Mouse (Mus musculus): ENCODE measurements at regions not wholly inside any gene's neighbourhood (a gene's known extent, or its start where the extent isn't known, plus 50 kb on each side); places are given as distances from the start of the nearest gene placed in this dataset.

GRCm38 (mm10) chr10:120666202-120666860, 190.1 kb upstream of the Hmga2 start:
- no peak for DNase-seq (ENCODE audit: low read depth, low spot score)

- DNase-seq (ENCODE audit: low read depth, low spot score): no peak
Measured at GRCm38 (mm10) chr10:120665670-120666069, 189.4 kb upstream of the Hmga2 start.

DNA sequence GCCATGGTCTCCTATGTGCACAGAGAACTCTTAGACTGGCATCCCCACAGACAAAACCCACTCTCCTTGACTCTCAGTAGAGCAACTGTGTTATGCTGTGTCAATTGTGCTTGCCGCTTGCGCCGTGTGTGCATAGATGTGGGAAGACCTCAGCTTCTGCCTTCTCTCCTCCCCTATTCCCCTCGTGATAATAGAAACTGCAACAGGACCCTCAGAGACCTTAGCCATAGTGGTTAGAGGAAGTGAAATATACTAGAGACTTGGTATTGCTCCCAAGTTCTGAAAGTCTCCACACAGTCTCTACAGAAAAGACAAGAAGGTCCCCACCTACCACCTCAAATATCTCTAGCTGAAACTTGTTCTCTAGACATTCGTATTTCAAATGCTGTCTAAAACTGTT, 188.2 kb upstream of the Hmga2 start:
- DNase-seq (ENCODE audit: low read depth, low spot score): no peak

DNA sequence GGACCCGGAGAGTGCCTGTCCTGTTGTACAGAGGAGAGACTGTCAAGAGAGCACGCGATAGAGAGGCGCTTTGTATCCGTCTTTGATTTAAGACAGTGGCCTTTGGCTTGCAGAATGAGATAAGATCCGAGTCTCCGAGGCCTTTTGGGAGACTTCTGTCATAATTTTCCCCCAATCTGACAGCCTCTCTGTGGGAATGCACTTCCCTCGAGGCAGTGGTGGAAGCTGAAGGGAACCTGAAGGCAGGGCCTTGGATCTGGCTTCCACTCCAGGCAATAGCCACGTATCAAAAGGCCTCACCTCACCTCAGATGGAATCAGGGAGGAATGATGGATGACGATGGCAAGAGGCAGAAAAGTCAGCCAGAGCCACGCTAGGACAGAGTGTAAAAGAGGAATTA, 187.1 kb upstream of the Hmga2 start:
- peak; percentile 63 for DNase-seq (ENCODE audit: low read depth, low spot score)

DNA sequence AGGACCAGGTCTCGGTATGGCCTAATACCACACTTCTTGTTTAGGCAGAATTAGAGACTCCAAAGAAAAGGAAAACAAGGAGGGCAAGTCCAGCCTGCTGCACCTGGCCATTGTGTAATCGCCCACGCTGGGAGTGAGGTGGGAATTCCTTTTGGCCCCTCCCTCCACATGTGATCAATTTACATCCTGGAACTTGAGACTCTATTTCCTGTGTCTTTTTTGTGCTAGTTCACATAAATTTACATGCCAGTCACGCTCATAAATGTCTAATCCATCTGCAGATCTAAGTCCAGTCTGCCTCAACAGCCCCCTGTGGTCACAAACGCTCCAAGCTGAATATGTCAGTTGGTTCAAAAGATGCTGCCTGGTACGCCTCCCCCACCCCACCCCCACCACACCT, 184.2 kb upstream of the Hmga2 start:
- peak; percentile 67 for DNase-seq (ENCODE audit: low read depth, low spot score)

- DNase-seq (ENCODE audit: low read depth, low spot score): no peak
Measured at GRCm38 (mm10) chr10:120655238-120655931, 179.1 kb upstream of the Hmga2 start.

- no peak for DNase-seq (ENCODE audit: low read depth, low spot score)
Measured at GRCm38 (mm10) chr10:120652525-120653215, 176.4 kb upstream of the Hmga2 start.

DNA sequence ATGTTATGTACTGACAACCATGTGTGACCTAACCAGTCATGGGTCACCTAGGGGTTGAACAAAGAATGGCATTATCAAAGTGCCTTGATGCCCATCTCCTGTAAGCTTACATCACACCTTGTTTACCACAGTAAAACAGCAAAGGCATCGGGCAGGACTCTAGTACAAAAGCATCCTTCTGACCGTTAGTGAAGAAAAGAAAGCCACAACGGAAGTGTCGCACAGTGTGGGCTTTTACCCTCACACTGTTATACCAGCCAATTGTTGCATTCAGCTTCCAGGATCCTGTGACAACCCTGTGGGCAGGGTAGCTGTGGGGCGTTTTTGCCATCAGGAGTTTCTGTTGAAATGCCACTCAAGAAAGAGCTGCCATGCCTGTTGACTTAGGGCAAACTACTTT, 175.6 kb upstream of the Hmga2 start:
- DNase-seq (ENCODE audit: low read depth, low spot score): no peak

- DNase-seq (ENCODE audit: low read depth, low spot score): no peak
Measured at GRCm38 (mm10) chr10:120650336-120650735, 174.1 kb upstream of the Hmga2 start.

DNA sequence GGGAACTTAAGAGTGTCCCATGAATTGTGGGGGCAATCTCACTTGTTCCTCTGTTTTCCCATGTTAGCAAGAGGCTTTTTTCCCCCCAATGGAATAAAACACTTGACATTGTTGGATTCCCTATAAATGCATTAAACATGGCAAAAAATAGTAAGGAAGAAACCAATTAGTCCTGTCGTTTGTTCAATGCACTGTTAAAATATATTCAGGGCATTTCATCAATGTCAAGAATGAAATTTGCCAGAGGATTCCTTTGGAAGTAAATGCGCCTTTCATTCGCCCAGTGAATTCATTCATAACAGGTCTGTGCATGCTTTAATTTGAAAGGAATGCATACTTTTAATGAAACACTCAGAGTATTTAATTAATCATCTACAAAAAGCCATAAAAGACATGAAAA, 172.5 kb upstream of the Hmga2 start:
- no peak for DNase-seq (ENCODE audit: low read depth, low spot score)

GRCm38 (mm10) chr10:120648031-120648430, 171.8 kb upstream of the Hmga2 start:
- DNase-seq (ENCODE audit: low read depth, low spot score): no peak

GRCm38 (mm10) chr10:120647323-120647722, 171.1 kb upstream of the Hmga2 start:
- no peak for DNase-seq (ENCODE audit: low read depth, low spot score)

DNA sequence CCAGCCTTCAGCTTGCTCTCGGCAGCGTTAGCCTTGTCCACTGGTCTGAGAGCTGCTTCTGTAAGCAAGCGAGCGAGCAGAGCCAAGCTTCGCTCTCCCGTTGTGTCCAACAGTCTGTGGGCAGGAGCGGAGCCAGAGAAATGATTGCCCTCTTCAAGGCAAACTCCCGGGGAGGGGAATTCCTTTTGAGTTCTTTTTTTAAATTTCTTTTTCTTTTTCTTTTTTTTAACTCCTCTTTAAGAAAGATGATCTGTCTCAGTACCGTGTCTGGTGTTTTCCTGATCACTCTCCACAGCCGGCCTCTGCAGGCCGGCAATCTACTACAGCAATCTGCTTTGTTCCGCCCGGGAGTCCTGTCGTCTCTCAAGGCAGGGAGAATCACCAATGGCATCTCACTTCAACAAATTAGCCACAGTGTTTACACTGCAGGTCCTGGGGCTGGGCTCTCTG, 170.6 kb upstream of the Hmga2 start:
- DNase-seq (ENCODE audit: low read depth, low spot score): peak; percentile 71

DNA sequence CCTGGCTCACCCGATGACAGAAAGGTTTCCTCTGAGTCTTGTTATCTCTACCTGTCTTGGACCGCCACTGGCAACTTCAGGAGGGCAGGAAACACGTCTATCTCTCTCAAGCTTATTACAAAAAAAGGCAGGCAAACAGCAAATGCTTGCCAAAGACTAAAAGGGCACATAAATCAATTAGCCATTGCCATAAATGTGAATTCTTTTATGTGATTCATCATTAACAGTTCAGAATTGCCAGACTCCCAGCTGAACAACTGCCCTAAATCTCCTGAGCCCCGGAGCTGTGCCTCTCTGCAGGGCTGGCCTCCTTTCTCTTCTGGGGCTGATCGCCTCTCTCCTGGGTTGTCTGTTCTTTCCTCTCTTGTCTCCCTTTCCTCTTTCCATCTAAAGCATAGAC, 164.6 kb upstream of the Hmga2 start:
- DNase-seq (ENCODE audit: low read depth, low spot score): no peak

GRCm38 (mm10) chr10:120638316-120638715, 162.0 kb upstream of the Hmga2 start:
- DNase-seq (ENCODE audit: low read depth, low spot score): no peak

- no peak for DNase-seq (ENCODE audit: low read depth, low spot score)
Measured at GRCm38 (mm10) chr10:120635818-120636543, 159.7 kb upstream of the Hmga2 start.

GRCm38 (mm10) chr10:120635194-120635593, 158.9 kb upstream of the Hmga2 start:
- no peak for DNase-seq (ENCODE audit: low read depth, low spot score)

- DNase-seq (ENCODE audit: low read depth, low spot score): no peak
Measured at GRCm38 (mm10) chr10:120632071-120632470, 155.8 kb upstream of the Hmga2 start.

DNA sequence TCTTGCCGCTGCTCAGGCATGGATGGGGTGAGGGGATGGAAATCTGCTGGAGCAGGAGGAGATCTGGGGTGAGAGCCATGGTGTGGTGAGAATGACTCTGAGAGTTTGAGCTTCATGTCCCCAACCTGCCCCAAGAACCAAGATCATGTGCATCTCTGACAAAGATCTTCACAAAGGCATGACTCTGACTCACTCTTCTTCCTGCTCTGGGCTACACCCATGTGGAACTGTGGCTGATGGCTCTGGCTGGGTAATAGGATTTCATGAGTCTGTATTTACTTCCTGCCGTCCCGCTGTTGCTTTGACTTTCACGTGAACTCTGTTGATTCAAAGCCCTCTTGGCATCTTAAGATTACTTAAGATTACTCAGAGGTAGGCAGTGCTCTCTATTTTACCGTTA, 151.8 kb upstream of the Hmga2 start:
- no peak for DNase-seq (ENCODE audit: low read depth, low spot score)

- DNase-seq (ENCODE audit: low read depth, low spot score): no peak
Measured at GRCm38 (mm10) chr10:120625474-120625873, 149.2 kb upstream of the Hmga2 start.

- DNase-seq (ENCODE audit: low read depth, low spot score): no peak
Measured at GRCm38 (mm10) chr10:120624203-120624942, 148.1 kb upstream of the Hmga2 start.

Measured in mesoderm, embryonic 11.5 days (tissue).